Mouse (Mus musculus): ENCODE results near the gene Gm960. TPM values are rescaled to one million over a fixed set of nuclear protein-coding genes. Genes with fewer than 3 reads are reported as not detected.

The Gm960 gene
- total RNA-seq, 2 experiments from 2014 or later, result 1.5 to 1.6 TPM

GRCm38 (mm10) chr19:4583856-4584255, 114.6 kb downstream of the Gm960 start:
- intact Hi-C loops (cut with DNase I), result no loop called here

GRCm38 (mm10) chr19:4579296-4579695, 119.2 kb downstream of the Gm960 start:
- no peak overlapping the region for H3K4me3 ChIP-seq
- no peak overlapping the region for H3K27ac ChIP-seq
- TF ChIP-seq CTCF (IDR thresholded peaks at IDR 0.05), result no peak
- intact Hi-C loops (cut with DNase I), result no loop called here
- DNase-seq (ENCODE audit: extremely low spot score in 1 of 2, low spot score in 2 of 2), result no peak

More at GRCm38 (mm10) chr19:4583856-4584255, 114.6 kb downstream of the Gm960 start:
- no peak for TF ChIP-seq CTCF (IDR thresholded peaks at IDR 0.05)
- H3K27ac ChIP-seq, result no peak overlapping the region
- DNase-seq (ENCODE audit: extremely low spot score in 1 of 2, low spot score in 2 of 2), result no peak
- no peak overlapping the region for H3K4me3 ChIP-seq

DNA sequence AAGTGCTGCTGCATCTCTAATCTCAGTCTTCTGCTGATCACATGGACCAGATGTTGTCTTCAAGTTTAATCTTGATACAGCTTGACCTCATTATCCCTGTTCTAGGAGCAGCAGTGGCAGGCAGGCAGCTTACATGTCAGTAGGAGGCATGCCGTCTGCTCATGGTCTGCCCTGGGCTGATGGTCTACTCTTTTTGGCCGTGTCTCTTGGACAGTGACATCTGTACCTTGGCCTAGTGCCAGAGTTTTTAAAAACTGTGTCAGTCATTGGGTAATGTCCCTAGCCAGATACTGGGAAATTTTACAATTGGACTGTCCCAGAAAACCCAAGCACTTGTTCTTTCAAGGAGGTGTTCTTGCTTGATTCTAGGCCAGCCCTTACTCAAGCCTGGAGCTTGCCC, 119.7 kb downstream of the Gm960 start:
- intact Hi-C loops (cut with DNase I), result no loop called here
- TF ChIP-seq CTCF (IDR thresholded peaks at IDR 0.05), result no peak
- no peak for DNase-seq (ENCODE audit: extremely low spot score in 1 of 2, low spot score in 2 of 2)
- Histone ChIP-seq H3K4me3 (no peak overlapping the region), H3K27ac (no peak overlapping the region)

Small RNA genes lying within 50 kb of the gene (microRNA-seq; reads per million reads assigned to microRNA genes)
- gene Mir6986, result 6.0 to 8.5 reads per million in 2 experiments

Other genes starting within 250 kb of the Gm960 start
- 10 to 100 TPM; 36.8 to 39.8 TPM for gene Syt12, start 221.2 kb downstream of the Gm960 start, total RNA-seq (2021)
- not detected for gene 2010003K11Rik, start 200.1 kb downstream of the Gm960 start, total RNA-seq (2021)
- 10 to 100 TPM; 63.2 to 72.1 TPM for gene Pcx, start 188.2 kb downstream of the Gm960 start, total RNA-seq (2021)
- 10 to 100 TPM; 41.2 to 44.9 TPM for gene Lrfn4, start 83.0 kb downstream of the Gm960 start, total RNA-seq (2021)
- gene Rce1, start 73.0 kb downstream of the Gm960 start, total RNA-seq (2021), result 10 to 100 TPM; 26.4 to 30.6 TPM
- gene Sptbn2, start 12.5 kb upstream of the Gm960 start, total RNA-seq (2021), result 100 to 1,000 TPM; 561 to 597 TPM
- gene Rbm4b, start 57.8 kb upstream of the Gm960 start, total RNA-seq (2021), result 10 to 100 TPM; 16.3 to 18.2 TPM
- 100 to 1,000 TPM in 1 of 2 experiments, 10 to 100 TPM in 1; 93.1 to 112 TPM for gene Rbm4, start 95.2 kb upstream of the Gm960 start, total RNA-seq (2021)
- gene Gm21992, start 112.9 kb upstream of the Gm960 start, total RNA-seq (2021), result 10 to 100 TPM; 22.0 to 25.5 TPM
- gene Rbm14, start 113.0 kb upstream of the Gm960 start, total RNA-seq (2021), result 10 to 100 TPM; 53.4 to 61.0 TPM
- 10 to 100 TPM; 29.8 to 30.3 TPM for gene Ccs, start 140.7 kb upstream of the Gm960 start, total RNA-seq (2021)
- gene Ccdc87, start 140.7 kb upstream of the Gm960 start, total RNA-seq (2021), result 1 to 10 TPM; 2.0 to 2.6 TPM
- gene Ctsf, start 156.5 kb upstream of the Gm960 start, total RNA-seq (2021), result 100 to 1,000 TPM; 102 to 107 TPM
- 1 to 10 TPM; 1.4 to 1.5 TPM for gene Actn3, start 179.2 kb upstream of the Gm960 start, total RNA-seq (2021)
- 10 to 100 TPM; 24.7 to 25.9 TPM for gene Zdhhc24, start 180.0 kb upstream of the Gm960 start, total RNA-seq (2021)
- 10 to 100 TPM; 40.0 to 48.1 TPM for gene Bbs1, start 208.0 kb upstream of the Gm960 start, total RNA-seq (2021)
- gene Dpp3, start 229.6 kb upstream of the Gm960 start, total RNA-seq (2021), result 10 to 100 TPM; 39.5 to 45.9 TPM
- 10 to 100 TPM; 27.9 to 31.8 TPM for gene Peli3, start 244.5 kb upstream of the Gm960 start, total RNA-seq (2021)